Mouse (Mus musculus): ENCODE results near the gene Piga. TPM values are rescaled to one million over a fixed set of nuclear protein-coding genes. Genes with fewer than 3 reads are reported as not detected.

The Piga gene
- 11.7 and 12.1 TPM in 2 replicates for total RNA-seq (2017)

DNA sequence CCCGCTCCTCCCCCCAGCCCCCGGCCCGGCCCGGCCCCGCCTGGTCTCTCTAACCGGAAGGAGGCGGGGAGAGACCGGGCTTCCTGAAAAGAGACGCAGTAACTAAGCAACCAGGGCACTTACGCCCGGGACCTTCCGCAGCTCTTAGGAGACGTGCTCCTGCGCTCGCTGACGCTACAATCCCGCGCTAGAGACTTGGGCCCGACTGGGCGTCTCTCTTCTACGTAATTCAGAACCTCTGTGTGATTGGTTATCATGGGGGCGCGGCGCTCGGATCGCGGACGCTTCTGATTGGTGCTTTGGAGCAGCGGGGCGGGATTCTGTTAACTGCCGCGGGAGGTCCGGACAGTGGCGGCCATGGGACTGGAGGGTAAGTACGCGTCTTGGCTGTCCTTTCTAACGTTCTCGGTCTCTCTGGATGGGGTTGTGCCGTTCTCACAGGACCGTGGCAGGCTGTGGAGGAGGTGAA is at the start of gene Piga:
Piga (plus strand) TSS at position 317 of the 469 bp plus-strand sequence.
- peak; percentile 99 for ATAC-seq (ENCODE audit: extremely low read depth, insufficient number of reproducible peaks, low FRiP score, poor library complexity, severe bottlenecking)

DNA sequence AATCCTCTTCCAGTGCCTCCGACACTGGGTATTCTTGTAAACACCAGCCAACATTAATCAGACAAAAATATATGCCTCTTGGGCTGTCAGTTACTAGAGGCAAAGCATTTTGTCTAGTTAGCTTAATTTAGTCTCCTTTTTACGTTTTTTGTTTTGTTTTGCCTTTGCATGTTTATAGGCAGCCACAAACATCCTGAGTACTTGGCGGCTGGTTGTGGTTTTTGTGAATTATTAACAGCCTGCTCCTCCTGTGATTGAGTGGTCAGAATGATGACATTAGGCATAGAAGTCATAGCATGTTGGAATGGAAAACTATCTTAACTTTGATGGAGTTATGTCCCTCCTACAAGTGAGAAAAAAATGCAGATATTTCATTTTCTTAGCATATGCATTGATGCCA is 49.0 kb upstream of the Piga start:
- no peak for ATAC-seq (ENCODE audit: extremely low read depth, insufficient number of reproducible peaks, low FRiP score, poor library complexity, severe bottlenecking)

GRCm38 (mm10) chrX:164373081-164373480 is 46.5 kb upstream of the Piga start, which contains the start of gene Vegfd:
Gene Vegfd, plus strand, starts transcription at chrX:164373378.
- ATAC-seq (ENCODE audit: extremely low read depth, insufficient number of reproducible peaks, low FRiP score, poor library complexity, severe bottlenecking), result no peak

DNA sequence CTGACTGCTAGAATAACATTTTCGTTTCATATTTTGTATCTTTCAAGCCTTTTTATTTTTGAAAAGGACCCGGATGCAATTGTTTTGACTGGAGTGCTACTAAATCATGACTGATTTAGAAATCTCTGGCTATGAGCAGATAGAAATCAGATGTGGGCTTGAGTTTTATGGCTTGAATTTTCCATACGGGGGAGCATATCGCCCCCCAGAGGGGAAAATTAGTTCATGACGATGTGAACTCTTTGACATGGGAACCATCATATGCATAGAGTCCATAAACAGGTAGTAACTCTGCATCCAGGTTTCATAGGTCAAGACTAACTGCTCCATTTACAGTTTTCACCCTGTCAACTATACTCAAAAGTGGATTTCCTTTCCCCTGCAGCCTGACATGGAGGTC is 45.0 kb upstream of the Piga start:
- no peak for ATAC-seq (ENCODE audit: extremely low read depth, insufficient number of reproducible peaks, low FRiP score, poor library complexity, severe bottlenecking)

DNA sequence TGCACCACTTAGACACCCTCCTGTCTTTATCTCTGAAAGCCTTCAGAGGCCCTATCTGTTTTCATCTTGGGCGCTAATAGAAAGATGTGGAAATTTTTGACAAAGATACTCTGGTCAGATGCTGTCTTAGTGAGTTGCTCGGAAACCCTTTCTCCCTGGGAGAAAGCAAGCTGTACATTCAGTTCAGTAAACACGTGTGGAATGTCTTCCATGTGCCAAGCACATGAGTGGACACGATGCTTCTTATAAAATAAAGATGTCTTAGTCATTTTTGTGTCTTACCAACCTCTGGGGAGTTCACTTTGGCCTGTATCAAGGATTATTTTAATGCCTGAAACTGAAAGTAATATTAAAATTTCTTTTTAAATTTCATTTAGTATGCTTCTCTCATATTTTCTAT is 39.9 kb upstream of the Piga start:
- ATAC-seq (ENCODE audit: extremely low read depth, insufficient number of reproducible peaks, low FRiP score, poor library complexity, severe bottlenecking), result no peak

DNA sequence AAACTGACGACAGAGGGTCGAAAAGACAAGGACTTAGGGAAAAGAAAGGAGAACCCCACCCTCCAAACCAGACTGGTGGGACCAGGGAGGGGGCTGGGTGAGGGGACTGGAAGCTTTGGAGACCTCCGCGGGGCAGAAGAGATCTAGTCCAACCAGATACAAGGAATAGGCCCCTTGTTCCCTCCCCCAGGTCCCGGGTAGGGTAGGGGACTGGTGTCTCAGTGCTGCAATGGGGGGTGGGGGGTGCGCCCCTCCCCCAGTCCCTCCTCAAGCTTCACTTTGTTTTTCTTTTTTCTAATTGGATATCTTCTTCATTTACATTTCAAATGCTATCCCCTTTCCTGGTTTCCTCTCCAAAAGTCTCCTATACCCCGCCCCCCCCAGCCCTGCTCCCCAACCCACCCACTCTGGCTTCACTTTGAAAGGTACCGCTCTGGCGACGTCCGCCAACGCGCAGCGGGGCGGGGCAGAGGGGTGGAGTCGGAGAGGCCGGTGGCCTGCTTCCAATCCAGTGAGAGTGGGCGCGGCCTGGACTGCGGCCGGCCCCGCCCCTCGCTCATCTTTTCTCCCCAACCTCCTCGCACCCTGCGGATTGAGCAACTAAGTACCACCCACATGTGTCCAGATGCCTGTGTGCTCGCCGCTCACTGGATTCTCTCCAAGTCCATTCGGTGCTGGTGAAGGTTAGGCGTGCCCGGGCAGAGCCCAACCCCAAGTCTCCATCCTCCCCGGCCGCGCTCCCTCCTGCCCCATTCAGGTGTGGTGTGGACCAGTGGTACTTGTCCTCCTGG is 37.8 kb upstream of the Piga start:
- ATAC-seq (ENCODE audit: extremely low read depth, insufficient number of reproducible peaks, low FRiP score, poor library complexity, severe bottlenecking), result peak; percentile 72; the same call in 1 of the 2 replicates

GRCm38 (mm10) chrX:164394091-164394490 is 25.5 kb upstream of the Piga start:
- no peak for ATAC-seq (ENCODE audit: extremely low read depth, insufficient number of reproducible peaks, low FRiP score, poor library complexity, severe bottlenecking)

DNA sequence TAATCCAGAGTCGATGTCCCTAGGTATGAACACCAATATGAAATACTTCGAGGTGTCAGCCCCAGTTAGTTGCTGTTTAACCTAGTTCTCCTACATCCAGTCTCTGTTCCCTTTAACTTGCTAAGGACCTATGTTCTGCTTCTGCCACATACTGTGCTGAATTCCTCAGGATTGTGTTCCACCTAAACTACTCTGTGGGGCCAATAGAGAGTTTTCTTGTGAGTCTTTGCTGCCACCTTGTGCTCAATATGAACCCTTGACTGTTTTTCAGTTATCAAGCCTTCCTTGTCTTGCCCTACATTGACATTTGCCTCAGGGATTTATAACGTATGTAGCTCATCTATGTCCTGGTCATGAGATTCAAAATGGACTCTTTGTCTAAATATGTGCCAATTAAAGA is 21.1 kb upstream of the Piga start:
- ATAC-seq (ENCODE audit: extremely low read depth, insufficient number of reproducible peaks, low FRiP score, poor library complexity, severe bottlenecking), result no peak

GRCm38 (mm10) chrX:164405080-164405649 is 14.4 kb upstream of the Piga start:
- ATAC-seq (ENCODE audit: extremely low read depth, insufficient number of reproducible peaks, low FRiP score, poor library complexity, severe bottlenecking), result no peak

DNA sequence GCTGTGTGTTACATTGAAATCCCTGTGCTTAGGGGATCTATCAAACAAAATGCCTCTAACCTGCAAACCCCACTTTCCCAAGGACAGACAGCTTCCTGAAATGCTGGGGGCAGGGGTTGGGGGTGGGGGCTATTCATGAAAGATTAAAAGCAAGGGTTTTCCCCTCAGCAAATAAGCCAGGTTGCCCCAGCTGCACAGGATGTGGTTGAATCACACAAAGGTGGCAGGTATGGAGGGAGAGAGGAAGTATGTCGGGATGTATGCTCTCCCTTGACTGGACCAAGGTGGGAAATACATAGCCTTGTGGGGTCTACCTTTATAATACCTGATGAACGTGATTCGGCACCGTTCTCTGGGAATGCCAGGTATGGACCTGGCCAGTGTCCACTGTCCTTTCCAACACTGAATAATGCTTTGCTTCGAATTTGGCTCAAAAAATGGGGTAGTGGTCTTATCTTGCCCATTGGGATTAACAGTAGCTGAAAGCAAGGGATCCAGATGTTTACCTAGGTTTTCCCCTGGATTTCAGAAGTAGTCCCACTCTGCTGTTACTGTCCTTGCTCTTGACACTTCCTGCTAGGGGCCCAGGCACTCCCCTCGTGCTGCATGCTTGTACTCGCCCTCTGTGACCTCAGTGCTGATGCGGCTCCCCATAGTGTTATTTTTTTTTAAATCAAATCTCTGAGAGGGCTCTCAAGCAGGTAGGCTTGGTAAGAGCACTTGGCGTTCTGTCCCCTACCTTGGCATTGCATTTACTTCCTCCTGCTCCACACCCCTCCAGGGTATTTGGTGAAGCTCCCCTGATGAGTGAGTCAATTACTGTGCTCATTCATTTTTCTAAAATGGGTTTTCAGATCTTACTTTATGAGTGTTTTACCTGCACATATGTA is 13.2 kb upstream of the Piga start:
- no peak for ATAC-seq (ENCODE audit: extremely low read depth, insufficient number of reproducible peaks, low FRiP score, poor library complexity, severe bottlenecking)

- no peak for ATAC-seq (ENCODE audit: extremely low read depth, insufficient number of reproducible peaks, low FRiP score, poor library complexity, severe bottlenecking)
These were observed 11.2 kb upstream of the Piga start for GRCm38 (mm10) chrX:164408301-164408927.

- no peak for ATAC-seq (ENCODE audit: extremely low read depth, insufficient number of reproducible peaks, low FRiP score, poor library complexity, severe bottlenecking)
These were observed 9.0 kb upstream of the Piga start for GRCm38 (mm10) chrX:164410562-164410961.

DNA sequence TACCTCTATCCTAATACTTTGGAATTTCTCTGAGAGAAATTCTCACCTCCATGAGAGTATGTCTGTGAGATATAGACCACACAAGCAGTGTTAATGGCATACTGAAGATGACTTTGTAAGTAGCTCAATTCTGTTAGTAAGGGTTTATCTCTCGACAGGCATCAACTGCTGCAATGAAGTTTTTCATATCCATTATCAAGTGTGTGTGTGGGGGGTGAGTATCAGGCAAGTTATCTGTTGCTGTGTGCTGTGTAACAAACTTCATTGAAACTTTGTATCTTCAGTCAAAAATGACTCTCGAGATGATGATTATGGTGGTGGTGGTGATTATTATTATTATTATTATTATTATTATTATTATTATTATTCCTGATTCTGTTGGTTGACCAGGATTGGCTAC is 2.8 kb upstream of the Piga start:
- ATAC-seq (ENCODE audit: extremely low read depth, insufficient number of reproducible peaks, low FRiP score, poor library complexity, severe bottlenecking), result no peak

DNA sequence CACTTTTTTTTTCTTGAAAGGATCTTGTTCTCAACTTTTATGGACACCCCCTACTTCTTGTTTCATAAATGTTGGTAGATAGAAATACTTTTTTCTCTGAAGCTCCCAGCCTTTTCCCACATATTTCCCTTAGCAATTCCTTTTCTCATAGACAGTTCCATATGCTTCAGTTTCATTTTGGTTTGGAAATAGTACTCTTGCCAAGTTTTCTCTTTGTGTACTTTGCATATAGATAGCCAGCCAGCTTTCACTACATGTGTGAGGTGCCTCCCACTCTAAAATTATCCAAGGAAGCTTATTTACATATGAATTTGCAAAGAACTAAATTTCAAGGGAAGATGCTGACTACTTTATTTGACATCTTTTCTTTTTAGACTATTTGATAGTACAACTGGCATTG is 1.6 kb upstream of the Piga start:
- ATAC-seq (ENCODE audit: extremely low read depth, insufficient number of reproducible peaks, low FRiP score, poor library complexity, severe bottlenecking), result no peak

DNA sequence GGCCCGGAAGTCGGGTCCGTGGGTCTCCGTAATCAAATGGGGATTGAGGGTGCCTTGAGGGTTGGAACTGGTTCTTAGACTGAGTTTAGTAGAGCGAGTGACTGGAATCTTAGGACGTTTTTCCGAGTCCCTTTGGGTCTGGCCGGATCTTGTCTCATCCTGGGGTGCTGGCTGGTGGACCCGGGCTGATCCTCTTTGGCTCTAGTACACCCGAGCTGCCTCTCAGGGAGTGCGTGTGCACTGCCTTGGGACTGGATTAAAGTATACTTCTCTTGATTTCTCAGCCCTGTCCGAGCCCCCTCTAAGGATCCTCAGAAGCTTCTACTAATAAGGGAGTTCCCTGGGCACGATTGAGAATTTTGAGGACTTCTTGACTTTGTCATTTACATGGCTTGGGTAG is 368 bp downstream of the Piga start:
- no peak for ATAC-seq (ENCODE audit: extremely low read depth, insufficient number of reproducible peaks, low FRiP score, poor library complexity, severe bottlenecking)

DNA sequence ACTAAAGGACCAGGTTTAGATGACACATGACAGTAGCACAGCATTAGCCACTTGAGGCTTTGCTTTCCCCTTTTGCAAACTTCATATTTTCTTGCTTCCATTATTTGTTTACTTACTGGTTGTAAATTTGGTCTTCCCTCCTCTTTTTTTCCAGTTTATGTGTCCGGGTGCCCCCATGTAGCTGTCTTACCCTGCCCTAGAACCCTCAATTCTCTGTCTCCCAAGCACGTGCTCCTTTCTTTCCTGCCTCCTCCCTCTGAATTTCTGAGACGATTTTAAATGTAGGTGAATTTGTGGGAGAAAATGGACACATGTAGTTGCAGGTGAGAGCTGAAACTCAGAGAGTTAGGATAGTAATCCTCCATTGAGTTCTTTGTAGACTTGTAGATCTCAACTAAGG is 931 bp downstream of the Piga start:
- ATAC-seq (ENCODE audit: extremely low read depth, insufficient number of reproducible peaks, low FRiP score, poor library complexity, severe bottlenecking), result no peak

GRCm38 (mm10) chrX:164424821-164425220 is 5.2 kb downstream of the Piga start:
- no peak for ATAC-seq (ENCODE audit: extremely low read depth, insufficient number of reproducible peaks, low FRiP score, poor library complexity, severe bottlenecking)

DNA sequence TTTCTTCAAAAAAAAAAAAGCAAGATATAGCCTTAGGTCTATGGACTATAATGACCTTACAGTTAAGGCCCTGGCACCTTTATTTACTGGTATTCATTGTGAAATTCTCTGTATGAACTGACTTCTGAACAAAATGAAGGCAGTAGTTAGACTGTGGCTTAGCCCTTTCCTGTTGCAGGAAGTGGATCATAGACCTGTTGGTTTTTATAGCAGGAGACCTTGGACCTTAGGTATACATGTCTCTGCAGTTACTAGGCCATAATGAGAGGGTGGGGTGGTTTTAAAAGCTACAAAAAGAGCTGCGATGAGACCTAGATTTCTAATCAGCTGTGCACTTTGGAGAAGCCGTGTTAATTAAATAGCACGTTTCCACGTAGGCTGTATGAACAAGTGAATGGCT is 7.7 kb downstream of the Piga start:
- no peak for ATAC-seq (ENCODE audit: extremely low read depth, insufficient number of reproducible peaks, low FRiP score, poor library complexity, severe bottlenecking)

- no peak for ATAC-seq (ENCODE audit: extremely low read depth, insufficient number of reproducible peaks, low FRiP score, poor library complexity, severe bottlenecking)
These were observed 8.6 kb downstream of the Piga start for GRCm38 (mm10) chrX:164428224-164428623.

Measured in neutrophil, adult 5-6 weeks (primary cell).